Mouse (Mus musculus): ENCODE data around the gene Gdf7. TPM values are rescaled to one million over a fixed set of nuclear protein-coding genes. Genes with fewer than 3 reads are reported as not detected.

Gene Gdf7
- polyA plus RNA-seq, 1 experiment from 2014 or later, result not detected

DNA sequence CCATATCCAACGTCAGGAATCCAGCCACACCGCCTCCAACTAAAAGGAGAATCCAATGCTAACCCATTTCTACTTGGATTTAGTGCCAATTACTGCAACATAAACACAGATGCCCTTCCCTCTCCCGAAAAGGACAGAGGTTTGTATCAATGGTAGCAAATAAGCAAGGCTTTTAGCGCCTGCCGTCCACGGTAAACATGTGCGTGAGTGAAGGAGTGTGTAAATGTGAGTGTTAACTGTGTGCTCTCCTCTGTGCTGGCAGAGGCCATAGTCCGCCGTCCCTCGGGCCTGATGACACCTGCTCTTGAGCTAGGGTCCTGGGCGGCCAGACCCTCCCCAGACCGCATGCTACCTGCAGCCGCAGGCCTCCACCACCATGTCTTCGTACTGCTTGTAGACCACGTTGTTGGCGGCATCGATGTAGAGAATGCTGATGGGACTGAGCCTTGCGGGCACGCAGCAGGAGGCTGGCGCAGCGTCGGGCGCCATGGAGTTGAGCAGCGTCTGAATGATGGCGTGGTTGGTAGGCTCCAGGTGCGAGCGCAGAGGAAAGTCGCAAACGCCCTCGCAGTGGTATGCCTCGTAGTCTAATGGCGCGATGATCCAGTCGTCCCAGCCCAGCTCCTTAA is 4.1 kb downstream of the Gdf7 start:
- peak overlapping the region; percentile 21 for H3K4me3 ChIP-seq (ENCODE audit: low read depth, low read length)
- 6% methylated on average over 34 of the region's 34 CpGs for WGBS

DNA sequence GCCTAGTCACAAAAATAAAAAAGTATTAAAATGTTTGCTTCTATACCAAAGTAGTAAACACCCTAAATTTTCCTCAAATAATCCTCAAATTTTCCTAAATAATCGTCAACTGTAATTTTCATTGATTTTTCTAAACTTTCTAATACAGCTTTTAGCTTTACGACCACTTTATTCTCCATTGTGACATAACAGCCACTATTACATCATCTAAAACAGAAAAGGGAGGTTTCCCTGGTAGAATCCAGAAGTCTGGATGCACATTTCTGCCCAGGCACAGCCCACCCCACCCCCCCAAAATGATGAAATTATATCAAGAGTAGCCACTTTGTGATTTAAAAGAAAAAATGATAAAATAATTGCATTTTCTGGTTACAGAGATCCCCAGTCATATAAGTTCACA is 5.6 kb downstream of the Gdf7 start:
- 80% methylated on average over 2 of the region's 2 CpGs for WGBS
- DNase-seq (ENCODE audit: low spot score) (no peak), ATAC-seq (no peak)
- Histone ChIP-seq H3K36me3 (ENCODE audit: insufficient read depth, low read length) (no peaks in the 10 kb centered on the region), H3K4me3 (ENCODE audit: low read depth, low read length) (no peak overlapping the region), H3K9ac (replicated peaks; ENCODE audit: low read depth) (no peak overlapping the region), H3K4me1 (ENCODE audit: insufficient read depth, low read depth, low read length) (peaks cover under 1% of the 10 kb centered on the region; the same call in 1 of the 2 replicates), H3K4me2 (replicated peaks; ENCODE audit: low read depth, low read length) (no peak overlapping the region), H3K27me3 (replicated peaks; ENCODE audit: insufficient read depth, low read length) (peaks cover 50% of the 10 kb centered on the region), H3K27ac (ENCODE audit: low read length) (no peak overlapping the region), H3K9me3 (ENCODE audit: low read length) (no peaks in the 10 kb centered on the region)
- no peak for TF ChIP-seq CTCF (IDR thresholded peaks at IDR 0.05)
- no peak for TF ChIP-seq EP300 (IDR thresholded peaks at IDR 0.05)

More for the DNA sequence above, 4.1 kb downstream of the Gdf7 start:
- TF ChIP-seq CTCF (IDR thresholded peaks at IDR 0.05) (no peak), EP300 (IDR thresholded peaks at IDR 0.05) (no peak)
- no peak for ATAC-seq
- peaks cover 65% of the 10 kb centered on the region for H3K27me3 ChIP-seq (replicated peaks; ENCODE audit: insufficient read depth, low read length)
- H3K4me1 ChIP-seq (ENCODE audit: insufficient read depth, low read depth, low read length), result peaks cover 3% of the 10 kb centered on the region; the same call in 1 of the 2 replicates
- H3K9ac ChIP-seq (replicated peaks; ENCODE audit: low read depth), result no peak overlapping the region
- H3K27ac ChIP-seq (ENCODE audit: low read length), result no peak overlapping the region
- H3K9me3 ChIP-seq (ENCODE audit: low read length), result no peaks in the 10 kb centered on the region
- DNase-seq (ENCODE audit: low spot score), result no peak
- peak overlapping the region; percentile 53 for H3K4me2 ChIP-seq (replicated peaks; ENCODE audit: low read depth, low read length)
- no peaks in the 10 kb centered on the region for H3K36me3 ChIP-seq (ENCODE audit: insufficient read depth, low read length)

DNA sequence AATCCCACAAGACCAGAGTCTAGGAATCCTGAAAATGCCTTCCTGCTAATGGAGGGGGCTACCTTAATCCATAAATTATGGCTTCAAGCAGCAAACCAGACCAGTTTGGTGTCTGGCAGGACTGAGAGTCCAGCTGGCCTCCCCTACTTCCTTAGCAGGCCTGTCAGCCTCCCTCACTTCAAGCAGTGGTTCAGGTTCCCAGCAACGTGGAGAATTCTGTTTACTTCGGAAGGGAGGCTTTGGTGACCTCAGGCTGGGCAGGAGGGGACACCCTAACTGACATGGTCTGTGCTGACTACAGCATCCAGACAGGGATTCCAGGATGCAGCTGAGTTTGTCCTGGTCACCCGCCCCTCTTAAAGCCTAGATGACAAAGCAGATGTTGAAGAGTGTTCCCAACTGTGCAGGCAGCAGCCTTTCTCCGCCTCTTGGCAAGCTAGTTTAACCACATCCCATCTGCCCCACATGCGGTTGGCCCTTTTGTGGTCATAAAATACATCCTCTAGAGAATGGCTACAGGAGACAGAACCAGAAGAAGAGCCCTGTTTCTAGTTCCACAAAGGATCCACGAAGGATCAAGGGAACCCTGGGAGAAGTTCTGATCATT is 6.3 kb downstream of the Gdf7 start:
- Histone ChIP-seq H3K9me3 (ENCODE audit: low read length) (no peaks in the 10 kb centered on the region), H3K4me3 (ENCODE audit: low read depth, low read length) (no peak overlapping the region), H3K4me2 (replicated peaks; ENCODE audit: low read depth, low read length) (no peak overlapping the region), H3K4me1 (ENCODE audit: insufficient read depth, low read depth, low read length) (no peaks in the 10 kb centered on the region), H3K36me3 (ENCODE audit: insufficient read depth, low read length) (no peaks in the 10 kb centered on the region), H3K9ac (replicated peaks; ENCODE audit: low read depth) (no peak overlapping the region), H3K27me3 (replicated peaks; ENCODE audit: insufficient read depth, low read length) (peaks cover 43% of the 10 kb centered on the region), H3K27ac (ENCODE audit: low read length) (no peak overlapping the region)
- DNase-seq (ENCODE audit: low spot score) (peak; percentile 58), ATAC-seq (peak; percentile 59)
- TF ChIP-seq CTCF (IDR thresholded peaks at IDR 0.05) (no peak), EP300 (IDR thresholded peaks at IDR 0.05) (no peak)
- 37% methylated on average over 6 of the region's 6 CpGs for WGBS

DNA sequence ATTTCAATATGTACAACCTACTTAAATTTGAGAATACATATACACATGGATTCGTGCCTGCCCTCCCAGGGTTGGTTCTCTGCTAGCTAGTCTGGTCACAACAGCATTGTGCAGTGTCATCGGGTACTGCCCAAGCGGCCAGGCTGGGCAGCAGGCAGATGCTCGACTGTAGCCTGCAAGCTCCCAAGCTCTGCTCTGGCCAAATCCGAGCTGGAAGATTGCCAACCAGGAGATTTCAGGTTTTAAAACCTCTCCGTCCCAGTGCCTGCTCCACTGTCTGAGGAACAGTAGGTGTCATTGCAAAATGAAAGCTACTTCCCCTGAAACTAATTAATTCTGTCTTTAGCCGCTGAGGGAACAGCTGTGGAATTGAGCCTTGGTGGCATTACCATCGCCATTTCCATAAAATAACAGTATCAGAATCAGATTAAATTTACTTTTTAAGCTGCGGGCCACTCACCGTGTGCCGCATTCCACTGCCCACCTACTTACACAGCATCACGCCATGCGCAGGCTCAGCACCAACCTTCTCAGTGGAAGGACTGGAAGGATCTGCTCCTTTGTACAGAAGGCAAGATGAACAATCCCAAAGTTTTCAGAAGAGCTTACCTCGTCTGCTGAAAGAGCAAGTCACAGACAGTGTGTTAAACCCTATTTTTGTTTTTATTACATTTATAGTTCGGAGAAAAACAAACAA is 10.4 kb downstream of the Gdf7 start:
- 0 out of 2 replicates have a peak, but pooled peaks cover 4% of the 10 kb centered on the region for H3K27me3 ChIP-seq (replicated peaks; ENCODE audit: insufficient read depth, low read length)
- H3K27ac ChIP-seq (ENCODE audit: low read length), result no peak overlapping the region
- H3K9me3 ChIP-seq (ENCODE audit: low read length), result no peaks in the 10 kb centered on the region
- no peaks in the 10 kb centered on the region for H3K4me1 ChIP-seq (ENCODE audit: insufficient read depth, low read depth, low read length)
- ATAC-seq (no peak), DNase-seq (ENCODE audit: low spot score) (no peak)
- H3K4me3 ChIP-seq (ENCODE audit: low read depth, low read length), result no peak overlapping the region
- no peaks in the 10 kb centered on the region for H3K36me3 ChIP-seq (ENCODE audit: insufficient read depth, low read length)
- WGBS, result 69% methylated on average over 15 of the region's 15 CpGs
- H3K9ac ChIP-seq (replicated peaks; ENCODE audit: low read depth), result no peak overlapping the region
- TF ChIP-seq EP300 (IDR thresholded peaks at IDR 0.05) (no peak), CTCF (IDR thresholded peaks at IDR 0.05) (no peak)
- no peak overlapping the region for H3K4me2 ChIP-seq (replicated peaks; ENCODE audit: low read depth, low read length)

DNA sequence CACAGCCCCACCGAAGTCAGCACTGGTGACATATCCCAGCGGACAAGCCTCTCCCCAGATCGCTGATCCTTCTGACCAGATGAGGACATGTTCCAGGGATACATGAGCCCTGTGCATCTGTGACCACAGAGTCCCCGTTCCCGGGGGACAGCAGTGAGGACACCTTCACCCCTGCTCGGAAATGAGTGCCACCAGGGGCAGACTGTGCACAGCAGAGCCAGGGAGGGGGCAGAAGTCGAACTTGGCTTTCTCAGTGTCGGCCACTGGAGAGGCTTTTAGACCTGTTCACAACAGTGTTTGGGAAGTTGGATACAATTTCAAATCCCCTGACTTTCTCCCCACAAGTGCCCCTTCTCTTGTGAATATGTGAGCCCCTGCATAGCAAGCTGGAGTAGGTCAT is 12.3 kb downstream of the Gdf7 start:
- no peak for ATAC-seq
- 91% methylated on average over 8 of the region's 8 CpGs for WGBS
- H3K27me3 ChIP-seq (replicated peaks; ENCODE audit: insufficient read depth, low read length), result no peaks in the 10 kb centered on the region
- H3K36me3 ChIP-seq (ENCODE audit: insufficient read depth, low read length), result no peaks in the 10 kb centered on the region
- no peaks in the 10 kb centered on the region for H3K9me3 ChIP-seq (ENCODE audit: low read length)
- no peak overlapping the region for H3K4me3 ChIP-seq (ENCODE audit: low read depth, low read length)
- no peak overlapping the region for H3K4me2 ChIP-seq (replicated peaks; ENCODE audit: low read depth, low read length)
- H3K27ac ChIP-seq (ENCODE audit: low read length), result no peak overlapping the region
- no peaks in the 10 kb centered on the region for H3K4me1 ChIP-seq (ENCODE audit: insufficient read depth, low read depth, low read length)
- H3K9ac ChIP-seq (replicated peaks; ENCODE audit: low read depth), result no peak overlapping the region
- TF ChIP-seq CTCF (IDR thresholded peaks at IDR 0.05) (no peak), EP300 (IDR thresholded peaks at IDR 0.05) (no peak)
- no peak for DNase-seq (ENCODE audit: low spot score)

DNA sequence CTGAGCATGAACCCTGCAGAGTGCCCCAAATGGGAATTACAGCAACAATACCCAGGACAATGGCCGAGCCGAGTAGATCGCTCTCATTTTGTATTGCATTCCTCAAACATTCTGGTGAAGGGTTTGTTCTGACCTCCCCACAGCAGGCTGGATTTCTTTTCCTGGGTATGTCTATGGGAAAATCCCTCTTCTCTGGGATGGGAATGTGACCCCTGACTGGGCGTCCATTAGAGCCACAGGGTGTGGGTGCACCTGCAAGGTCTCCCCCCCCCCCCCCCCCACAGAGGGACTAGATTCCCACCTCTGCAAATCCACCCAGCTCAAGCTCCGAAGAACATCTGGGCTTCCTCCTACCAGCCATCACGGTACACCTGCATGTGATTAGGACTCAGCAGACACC is 12.7 kb downstream of the Gdf7 start:
- no peaks in the 10 kb centered on the region for H3K36me3 ChIP-seq (ENCODE audit: insufficient read depth, low read length)
- WGBS, result 86% methylated on average over 6 of the region's 6 CpGs
- no peak overlapping the region for H3K27ac ChIP-seq (ENCODE audit: low read length)
- no peak overlapping the region for H3K4me3 ChIP-seq (ENCODE audit: low read depth, low read length)
- H3K9ac ChIP-seq (replicated peaks; ENCODE audit: low read depth), result no peak overlapping the region
- no peaks in the 10 kb centered on the region for H3K4me1 ChIP-seq (ENCODE audit: insufficient read depth, low read depth, low read length)
- no peak overlapping the region for H3K4me2 ChIP-seq (replicated peaks; ENCODE audit: low read depth, low read length)
- no peak for ATAC-seq
- DNase-seq (ENCODE audit: low spot score), result no peak
- H3K9me3 ChIP-seq (ENCODE audit: low read length), result no peaks in the 10 kb centered on the region
- TF ChIP-seq EP300 (IDR thresholded peaks at IDR 0.05) (no peak), CTCF (IDR thresholded peaks at IDR 0.05) (no peak)
- no peaks in the 10 kb centered on the region for H3K27me3 ChIP-seq (replicated peaks; ENCODE audit: insufficient read depth, low read length)

Measured in lung, postnatal 0 days (tissue).